Mouse (Mus musculus): ENCODE data around the gene Crtam. TPM values are rescaled to one million over a fixed set of nuclear protein-coding genes. Genes with fewer than 3 reads are reported as not detected.
A peak's percentile ranks its signal among the peaks of the same experiment; 100 is the strongest.

The Crtam gene
- 0.08 and 0.10 TPM in 2 replicates for polyA plus RNA-seq (2012; rRNA removed)

- DNase-seq (ENCODE audit: low spot score): no peak
Observed at GRCm38 (mm10) chr9:41004415-41004814, at the start of gene Crtam. Gene Crtam (minus strand): TSS chr9:41004628.

GRCm38 (mm10) chr9:41054166-41054565 lies 49.7 kb upstream of the Crtam start:
- DNase-seq (ENCODE audit: low spot score): no peak

- no peak for DNase-seq (ENCODE audit: low spot score)
Observed at GRCm38 (mm10) chr9:41053478-41053877, 49.0 kb upstream of the Crtam start.

- DNase-seq (ENCODE audit: low spot score): no peak
Observed at GRCm38 (mm10) chr9:41051080-41051932, 46.9 kb upstream of the Crtam start.

GRCm38 (mm10) chr9:41050331-41051079 lies 46.1 kb upstream of the Crtam start:
- DNase-seq (ENCODE audit: low spot score): no peak

- DNase-seq (ENCODE audit: low spot score): no peak
Observed at GRCm38 (mm10) chr9:41049282-41049681, 44.9 kb upstream of the Crtam start.

- no peak for DNase-seq (ENCODE audit: low spot score)
Observed at GRCm38 (mm10) chr9:41048820-41049219, 44.4 kb upstream of the Crtam start.

- no peak for DNase-seq (ENCODE audit: low spot score)
Observed at GRCm38 (mm10) chr9:41048216-41048615, 43.8 kb upstream of the Crtam start.

GRCm38 (mm10) chr9:41047654-41048053 lies 43.2 kb upstream of the Crtam start:
- DNase-seq (ENCODE audit: low spot score): no peak

- peak; percentile 34 for DNase-seq (ENCODE audit: low spot score)
Observed at GRCm38 (mm10) chr9:41044626-41045025, 40.2 kb upstream of the Crtam start.

- DNase-seq (ENCODE audit: low spot score): no peak
Observed at GRCm38 (mm10) chr9:41043641-41044040, 39.2 kb upstream of the Crtam start.

GRCm38 (mm10) chr9:41041404-41041803 lies 37.0 kb upstream of the Crtam start:
- DNase-seq (ENCODE audit: low spot score): no peak

- no peak for DNase-seq (ENCODE audit: low spot score)
Observed at GRCm38 (mm10) chr9:41038150-41038664, 33.8 kb upstream of the Crtam start.

GRCm38 (mm10) chr9:41031590-41032489 lies 27.4 kb upstream of the Crtam start:
- no peak for DNase-seq (ENCODE audit: low spot score)

GRCm38 (mm10) chr9:41029827-41030226 lies 25.4 kb upstream of the Crtam start:
- DNase-seq (ENCODE audit: low spot score): no peak

GRCm38 (mm10) chr9:41028470-41028869 lies 24.0 kb upstream of the Crtam start:
- no peak for DNase-seq (ENCODE audit: low spot score)

GRCm38 (mm10) chr9:41021690-41022089 lies 17.3 kb upstream of the Crtam start:
- no peak for DNase-seq (ENCODE audit: low spot score)

- no peak for DNase-seq (ENCODE audit: low spot score)
Observed at GRCm38 (mm10) chr9:41020486-41020885, 16.1 kb upstream of the Crtam start.

- no peak for DNase-seq (ENCODE audit: low spot score)
Observed at GRCm38 (mm10) chr9:41014512-41014911, 10.1 kb upstream of the Crtam start.

GRCm38 (mm10) chr9:41012456-41012855 lies 8.0 kb upstream of the Crtam start:
- DNase-seq (ENCODE audit: low spot score): no peak

Measured in urinary bladder, adult 2 months (tissue).